Mouse (Mus musculus) intestine, embryonic 15.5 days (tissue): ENCODE measurements around the gene Meox1. TPM values are rescaled to one million over a fixed set of nuclear protein-coding genes. Genes with fewer than 3 reads are reported as not detected.
A peak's percentile ranks its signal among the peaks of the same experiment; 100 is the strongest.

Experiments used
- ATAC-seq: fragments of 200-750 bp; cut with Nextera tagmentation; 2 replicates; pipeline ENCODE4 v1.8.0; 2017; ENCODE audit warnings: moderate TSS enrichment, moderate library complexity
- H3K27ac ChIP-seq: fragments of 300-500 bp; sonication (generic); 2 replicates; pipeline ENCODE4 v1.5.1; 2015; ENCODE audit warnings: mild to moderate bottlenecking, inconsistent platforms
- H3K27me3 ChIP-seq: fragments of 300-500 bp; sonication (generic); replicated peaks from 2 replicates; pipeline ENCODE4 v1.6.1; 2015; ENCODE audit warnings: inconsistent platforms
- H3K36me3 ChIP-seq: fragments of 300-500 bp; sonication (generic); 2 replicates; pipeline ENCODE4 v1.6.1; 2015; ENCODE audit warnings: inconsistent platforms
- H3K4me1 ChIP-seq: fragments of 300-500 bp; sonication (generic); replicated peaks from 2 replicates; pipeline ENCODE4 v1.6.1; 2015; ENCODE audit warnings: inconsistent platforms
- H3K4me2 ChIP-seq: fragments of 300-500 bp; sonication (generic); replicated peaks from 2 replicates; pipeline ENCODE4 v1.6.1; 2015; ENCODE audit warnings: mild to moderate bottlenecking, inconsistent platforms
- H3K4me3 ChIP-seq: fragments of 300-500 bp; sonication (generic); replicated peaks from 2 replicates; pipeline ENCODE4 v1.5.1; 2015; ENCODE audit warnings: inconsistent platforms
- H3K9ac ChIP-seq: fragments of 300-500 bp; sonication (generic); 2 replicates; pipeline ENCODE4 v1.6.1; 2015; ENCODE audit warnings: inconsistent platforms
- H3K9me3 ChIP-seq: fragments of 300-500 bp; sonication (generic); 2 replicates; pipeline ENCODE4 v1.6.1; 2016; ENCODE audit warnings: inconsistent platforms
- WGBS: fragments of 180-500 bp; shearing (Covaris S2); methylation state at CpG from one replicate; pipeline ENCODE4 v1.1.7; 2015; 5-methylcytosine and 5-hydroxymethylcytosine counted together
- polyA plus RNA-seq: library from polyadenylated mRNA; unstranded; fragments of >200 nt; fragmentation: Nextera tagmentation; extraction: Ambion mirVana; gene quantifications from 2 replicates; pipeline ENCODE4 v1.2.1, GENCODE M21; 2015

Meox1 gene
- 4.4 and 4.5 TPM in 2 replicates for polyA plus RNA-seq

GRCm38 (mm10) chr11:101894204-101894603 is at the start of gene Meox1:
Gene Meox1, minus strand, starts transcription at chr11:101894374.
- 13% methylated on average over 11 of the region's 11 CpGs for WGBS
- Histone ChIP-seq H3K9ac (no peak within 1 kb of the TSS), H3K4me2 (peak within 1 kb of the TSS; percentile 34), H3K27me3 (peaks cover 16% of the 10 kb centered on the region; the same call in 1 of the 2 replicates), H3K27ac (no peak within 1 kb of the TSS), H3K4me1 (peaks cover 33% of the 10 kb centered on the region), H3K9me3 (no peaks in the 10 kb centered on the region), H3K36me3 (no peaks in the 10 kb centered on the region), H3K4me3 (no peak within 1 kb of the TSS; the same call in 1 of the 2 replicates)
- no peak for ATAC-seq

- Histone ChIP-seq H3K9ac (no peak overlapping the region), H3K9me3 (no peaks in the 10 kb centered on the region), H3K4me1 (no peaks in the 10 kb centered on the region), H3K36me3 (no peaks in the 10 kb centered on the region), H3K27ac (no peak overlapping the region), H3K27me3 (0 out of 2 replicates have a peak, but pooled peaks cover 4% of the 10 kb centered on the region), H3K4me3 (no peak overlapping the region), H3K4me2 (no peak overlapping the region)
- WGBS = 35% methylated on average over 3 of the region's 3 CpGs
- no peak for ATAC-seq
These were observed 48.9 kb upstream of the Meox1 start for GRCm38 (mm10) chr11:101943055-101943454.

GRCm38 (mm10) chr11:101937108-101937507 is 42.9 kb upstream of the Meox1 start:
- Histone ChIP-seq H3K36me3 (no peaks in the 10 kb centered on the region), H3K9me3 (no peaks in the 10 kb centered on the region), H3K27ac (no peak overlapping the region), H3K4me3 (peak overlapping the region; percentile 41), H3K27me3 (0 out of 2 replicates have a peak, but pooled peaks cover 4% of the 10 kb centered on the region), H3K9ac (peak overlapping the region; percentile 48), H3K4me1 (peaks cover 5% of the 10 kb centered on the region; the same call in 1 of the 2 replicates), H3K4me2 (peak overlapping the region; percentile 91)
- WGBS = 1% methylated on average over 32 of the region's 32 CpGs
- ATAC-seq = peak; percentile 58; the same call in 1 of the 2 replicates

- Histone ChIP-seq H3K27ac (no peak overlapping the region), H3K9ac (no peak overlapping the region), H3K36me3 (no peaks in the 10 kb centered on the region), H3K27me3 (0 out of 2 replicates have a peak, but pooled peaks cover 4% of the 10 kb centered on the region), H3K9me3 (no peaks in the 10 kb centered on the region), H3K4me1 (peaks cover 5% of the 10 kb centered on the region; the same call in 1 of the 2 replicates), H3K4me3 (no peak overlapping the region), H3K4me2 (no peak overlapping the region)
- WGBS = 48% methylated on average over 7 of the region's 7 CpGs
- 0 out of 2 replicates have a peak, but pooled peaks have one; percentile 25 for ATAC-seq
These were observed 42.2 kb upstream of the Meox1 start for GRCm38 (mm10) chr11:101936421-101936820.

GRCm38 (mm10) chr11:101935743-101936142 is 41.6 kb upstream of the Meox1 start:
- no peak overlapping the region for H3K4me2 ChIP-seq
- H3K4me3 ChIP-seq = no peak overlapping the region
- no peak for ATAC-seq
- no peaks in the 10 kb centered on the region for H3K9me3 ChIP-seq
- no peak overlapping the region for H3K27ac ChIP-seq
- H3K27me3 ChIP-seq = 0 out of 2 replicates have a peak, but pooled peaks cover 4% of the 10 kb centered on the region
- H3K36me3 ChIP-seq = no peaks in the 10 kb centered on the region
- no peak overlapping the region for H3K9ac ChIP-seq
- 65% methylated on average over 3 of the region's 3 CpGs for WGBS
- peaks cover 5% of the 10 kb centered on the region; the same call in 1 of the 2 replicates for H3K4me1 ChIP-seq

- Histone ChIP-seq H3K4me1 (peaks cover 6% of the 10 kb centered on the region; the same call in 1 of the 2 replicates), H3K27me3 (no peaks in the 10 kb centered on the region), H3K4me2 (no peak overlapping the region), H3K4me3 (no peak overlapping the region), H3K27ac (no peak overlapping the region), H3K9ac (no peak overlapping the region), H3K9me3 (no peaks in the 10 kb centered on the region), H3K36me3 (no peaks in the 10 kb centered on the region)
- no peak for ATAC-seq
- 61% methylated on average over 4 of the region's 4 CpGs for WGBS
These were observed 37.8 kb upstream of the Meox1 start for GRCm38 (mm10) chr11:101931978-101932377.

- Histone ChIP-seq H3K27ac (no peak overlapping the region), H3K9me3 (no peaks in the 10 kb centered on the region), H3K36me3 (no peaks in the 10 kb centered on the region), H3K27me3 (no peaks in the 10 kb centered on the region), H3K4me1 (0 out of 2 replicates have a peak, but pooled peaks cover 5% of the 10 kb centered on the region), H3K9ac (no peak overlapping the region), H3K4me3 (no peak overlapping the region), H3K4me2 (no peak overlapping the region)
- WGBS = 33% methylated on average over 25 of the region's 25 CpGs
- ATAC-seq = no peak
These were observed 34.0 kb upstream of the Meox1 start for GRCm38 (mm10) chr11:101928030-101928762.

GRCm38 (mm10) chr11:101926951-101927589 is 32.9 kb upstream of the Meox1 start:
- Histone ChIP-seq H3K4me1 (0 out of 2 replicates have a peak, but pooled peaks cover 5% of the 10 kb centered on the region), H3K4me3 (no peak overlapping the region), H3K9me3 (no peaks in the 10 kb centered on the region), H3K36me3 (no peaks in the 10 kb centered on the region), H3K9ac (no peak overlapping the region), H3K4me2 (no peak overlapping the region), H3K27ac (no peak overlapping the region), H3K27me3 (no peaks in the 10 kb centered on the region)
- ATAC-seq = no peak
- WGBS = 87% methylated on average over 10 of the region's 10 CpGs

GRCm38 (mm10) chr11:101925636-101926035 is 31.5 kb upstream of the Meox1 start:
- Histone ChIP-seq H3K9me3 (no peaks in the 10 kb centered on the region), H3K9ac (no peak overlapping the region), H3K36me3 (no peaks in the 10 kb centered on the region), H3K4me3 (no peak overlapping the region), H3K27ac (no peak overlapping the region), H3K4me1 (0 out of 2 replicates have a peak, but pooled peaks cover 7% of the 10 kb centered on the region), H3K4me2 (no peak overlapping the region), H3K27me3 (0 out of 2 replicates have a peak, but pooled peaks cover 2% of the 10 kb centered on the region)
- no peak for ATAC-seq
- 76% methylated on average over 6 of the region's 6 CpGs for WGBS

GRCm38 (mm10) chr11:101924441-101924976 is 30.3 kb upstream of the Meox1 start:
- Histone ChIP-seq H3K4me2 (no peak overlapping the region), H3K27ac (no peak overlapping the region), H3K4me1 (0 out of 2 replicates have a peak, but pooled peaks cover 9% of the 10 kb centered on the region), H3K27me3 (0 out of 2 replicates have a peak, but pooled peaks cover 2% of the 10 kb centered on the region), H3K9me3 (no peaks in the 10 kb centered on the region), H3K9ac (no peak overlapping the region), H3K4me3 (no peak overlapping the region), H3K36me3 (no peaks in the 10 kb centered on the region)
- WGBS = 74% methylated on average over 17 of the region's 19 CpGs
- no peak for ATAC-seq

GRCm38 (mm10) chr11:101923988-101924387 is 29.8 kb upstream of the Meox1 start:
- Histone ChIP-seq H3K27me3 (0 out of 2 replicates have a peak, but pooled peaks cover 2% of the 10 kb centered on the region), H3K27ac (no peak overlapping the region), H3K4me3 (no peak overlapping the region), H3K9ac (no peak overlapping the region), H3K36me3 (no peaks in the 10 kb centered on the region), H3K9me3 (no peaks in the 10 kb centered on the region), H3K4me2 (no peak overlapping the region), H3K4me1 (0 out of 2 replicates have a peak, but pooled peaks cover 9% of the 10 kb centered on the region)
- no peak for ATAC-seq
- 83% methylated on average over 6 of the region's 6 CpGs for WGBS

- 77% methylated on average over 12 of the region's 12 CpGs for WGBS
- Histone ChIP-seq H3K36me3 (no peaks in the 10 kb centered on the region), H3K27ac (no peak overlapping the region), H3K4me1 (0 out of 2 replicates have a peak, but pooled peaks cover 4% of the 10 kb centered on the region), H3K27me3 (peaks cover 15% of the 10 kb centered on the region), H3K4me2 (no peak overlapping the region), H3K4me3 (no peak overlapping the region), H3K9me3 (no peaks in the 10 kb centered on the region), H3K9ac (no peak overlapping the region)
- ATAC-seq = no peak
These were observed 27.3 kb upstream of the Meox1 start for GRCm38 (mm10) chr11:101921361-101921952.
